Mouse (Mus musculus): ENCODE results near the gene Tmem9b. TPM values are rescaled to one million over a fixed set of nuclear protein-coding genes. Genes with fewer than 3 reads are reported as not detected.

Tmem9b gene
- polyA plus RNA-seq, 1 experiment from 2014 or later, result 115 TPM

DNA sequence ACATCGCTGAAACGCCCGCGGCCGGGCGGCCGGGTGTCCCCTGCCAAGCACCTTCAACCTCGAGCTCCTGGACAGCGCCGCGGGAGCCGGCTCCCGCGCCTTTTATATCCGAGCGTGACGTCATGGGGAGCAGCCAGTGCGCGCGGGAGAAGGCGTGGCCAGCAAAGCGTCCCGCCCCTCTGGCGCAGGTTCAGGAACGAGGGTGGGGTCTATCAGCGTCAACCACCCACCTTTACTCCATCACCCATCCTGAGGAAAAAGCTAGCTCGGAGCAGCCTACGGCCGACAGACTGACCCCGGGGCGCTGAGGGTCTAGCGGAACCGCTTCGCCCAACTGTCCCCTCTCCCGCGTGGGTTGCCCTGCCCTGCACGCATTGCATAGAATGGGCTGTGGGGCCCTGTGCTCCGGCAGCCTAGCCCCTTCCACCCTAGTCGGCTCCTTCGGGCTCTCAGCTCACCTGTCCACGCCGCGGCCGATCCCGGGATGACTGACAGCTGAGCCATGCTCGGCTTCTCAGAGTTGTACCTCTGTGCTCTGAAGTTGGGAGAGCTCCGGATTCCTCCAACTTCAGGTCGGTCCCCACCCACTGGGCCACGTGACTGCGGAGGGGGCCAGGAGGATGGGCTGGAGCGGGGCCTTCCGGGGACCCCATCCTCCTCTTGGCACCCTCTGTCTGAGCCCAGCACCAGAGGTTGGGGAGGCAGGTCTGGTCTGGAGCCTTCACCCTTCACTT is 29.0 kb upstream of the Tmem9b start, which contains the start of gene Nrip3:
TSS of gene Nrip3 (minus strand) at position 556 of the 734 bp plus-strand sequence.
- Histone ChIP-seq H3K27ac (ENCODE audit: low read depth, low read length) (no peak within 1 kb of the TSS), H3K4me2 (ENCODE audit: low read length) (peak within 1 kb of the TSS; percentile 97), H3K9me3 (replicated peaks; ENCODE audit: control insufficient read depth, low read length) (no peaks in the 10 kb centered on the region), H3K36me3 (ENCODE audit: control insufficient read depth, insufficient read depth, low read length) (no peaks in the 10 kb centered on the region), H3K9ac (ENCODE audit: low read length) (peak within 1 kb of the TSS; percentile 66), H3K4me1 (ENCODE audit: control insufficient read depth, insufficient read depth, low read length) (peaks cover 4% of the 10 kb centered on the region; the same call in 1 of the 2 replicates), H3K4me3 (ENCODE audit: low read depth, low read length) (peak within 1 kb of the TSS; percentile 53), H3K27me3 (replicated peaks; ENCODE audit: control insufficient read depth, insufficient read depth, low read length) (peaks cover 23% of the 10 kb centered on the region)
- DNase-seq (ENCODE audit: low spot score) (peak; percentile 86), ATAC-seq (peak; percentile 86)
- WGBS, result 1% methylated on average over 52 of the region's 52 CpGs

- Histone ChIP-seq H3K4me2 (ENCODE audit: low read length) (peak overlapping the region; percentile 97), H3K9me3 (replicated peaks; ENCODE audit: control insufficient read depth, low read length) (no peaks in the 10 kb centered on the region), H3K36me3 (ENCODE audit: control insufficient read depth, insufficient read depth, low read length) (no peaks in the 10 kb centered on the region), H3K9ac (ENCODE audit: low read length) (peak overlapping the region; percentile 66), H3K27me3 (replicated peaks; ENCODE audit: control insufficient read depth, insufficient read depth, low read length) (peaks cover 23% of the 10 kb centered on the region), H3K4me3 (ENCODE audit: low read depth, low read length) (peak overlapping the region; percentile 53), H3K27ac (ENCODE audit: low read depth, low read length) (no peak overlapping the region), H3K4me1 (ENCODE audit: control insufficient read depth, insufficient read depth, low read length) (peaks cover 4% of the 10 kb centered on the region; the same call in 1 of the 2 replicates)
- WGBS, result 1% methylated on average over 24 of the region's 24 CpGs
- ATAC-seq, result peak; percentile 45; the same call in 1 of the 2 replicates
- DNase-seq (ENCODE audit: low spot score), result no peak
Observed at GRCm38 (mm10) chr7:109781087-109781469, 28.4 kb upstream of the Tmem9b start.

DNA sequence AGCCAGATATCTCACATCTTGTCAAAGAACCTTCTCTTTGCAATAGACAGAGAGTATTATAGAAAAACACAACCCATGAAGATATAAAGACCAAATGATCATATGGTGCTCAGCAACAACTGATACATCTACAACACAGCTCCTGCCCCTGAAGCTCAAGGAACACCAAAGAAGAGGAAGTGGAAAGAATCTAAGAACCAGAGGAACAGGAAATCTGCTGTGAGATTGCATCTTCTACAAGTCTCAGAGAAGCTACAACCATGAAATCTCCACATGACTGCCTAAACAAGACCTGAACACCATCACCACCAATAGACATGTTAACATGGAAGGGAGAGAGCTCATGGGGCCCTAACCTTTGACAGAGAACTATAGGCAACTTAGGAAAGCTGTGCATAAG is 19.6 kb upstream of the Tmem9b start:
- H3K9me3 ChIP-seq (replicated peaks; ENCODE audit: control insufficient read depth, low read length), result no peaks in the 10 kb centered on the region
- no peak for ATAC-seq
- H3K36me3 ChIP-seq (ENCODE audit: control insufficient read depth, insufficient read depth, low read length), result no peaks in the 10 kb centered on the region
- no peaks in the 10 kb centered on the region for H3K4me1 ChIP-seq (ENCODE audit: control insufficient read depth, insufficient read depth, low read length)
- no peak overlapping the region for H3K27ac ChIP-seq (ENCODE audit: low read depth, low read length)
- H3K4me3 ChIP-seq (ENCODE audit: low read depth, low read length), result no peak overlapping the region
- H3K9ac ChIP-seq (ENCODE audit: low read length), result no peak overlapping the region
- H3K4me2 ChIP-seq (ENCODE audit: low read length), result no peak overlapping the region
- H3K27me3 ChIP-seq (replicated peaks; ENCODE audit: control insufficient read depth, insufficient read depth, low read length), result no peaks in the 10 kb centered on the region
- DNase-seq (ENCODE audit: low spot score), result no peak

- no peak overlapping the region for H3K9ac ChIP-seq (ENCODE audit: low read length)
- no peaks in the 10 kb centered on the region for H3K27me3 ChIP-seq (replicated peaks; ENCODE audit: control insufficient read depth, insufficient read depth, low read length)
- H3K4me3 ChIP-seq (ENCODE audit: low read depth, low read length), result no peak overlapping the region
- WGBS, result 66% methylated on average over 2 of the region's 2 CpGs
- H3K27ac ChIP-seq (ENCODE audit: low read depth, low read length), result no peak overlapping the region
- DNase-seq (ENCODE audit: low spot score) (no peak), ATAC-seq (no peak)
- no peak overlapping the region for H3K4me2 ChIP-seq (ENCODE audit: low read length)
- 0 out of 2 replicates have a peak, but pooled peaks cover 2% of the 10 kb centered on the region for H3K4me1 ChIP-seq (ENCODE audit: control insufficient read depth, insufficient read depth, low read length)
- no peaks in the 10 kb centered on the region for H3K36me3 ChIP-seq (ENCODE audit: control insufficient read depth, insufficient read depth, low read length)
- H3K9me3 ChIP-seq (replicated peaks; ENCODE audit: control insufficient read depth, low read length), result no peaks in the 10 kb centered on the region
Observed at GRCm38 (mm10) chr7:109768699-109769383, 16.2 kb upstream of the Tmem9b start.

- no peak for DNase-seq (ENCODE audit: low spot score)
- Histone ChIP-seq H3K27me3 (replicated peaks; ENCODE audit: control insufficient read depth, insufficient read depth, low read length) (no peaks in the 10 kb centered on the region), H3K9me3 (replicated peaks; ENCODE audit: control insufficient read depth, low read length) (no peaks in the 10 kb centered on the region), H3K4me2 (ENCODE audit: low read length) (no peak overlapping the region), H3K4me1 (ENCODE audit: control insufficient read depth, insufficient read depth, low read length) (0 out of 2 replicates have a peak, but pooled peaks cover 4% of the 10 kb centered on the region), H3K4me3 (ENCODE audit: low read depth, low read length) (no peak overlapping the region), H3K27ac (ENCODE audit: low read depth, low read length) (no peak overlapping the region), H3K9ac (ENCODE audit: low read length) (no peak overlapping the region), H3K36me3 (ENCODE audit: control insufficient read depth, insufficient read depth, low read length) (no peaks in the 10 kb centered on the region)
- no peak for ATAC-seq
- WGBS, result 83% methylated on average over 7 of the region's 7 CpGs
Observed at GRCm38 (mm10) chr7:109767575-109768350, 15.1 kb upstream of the Tmem9b start.

DNA sequence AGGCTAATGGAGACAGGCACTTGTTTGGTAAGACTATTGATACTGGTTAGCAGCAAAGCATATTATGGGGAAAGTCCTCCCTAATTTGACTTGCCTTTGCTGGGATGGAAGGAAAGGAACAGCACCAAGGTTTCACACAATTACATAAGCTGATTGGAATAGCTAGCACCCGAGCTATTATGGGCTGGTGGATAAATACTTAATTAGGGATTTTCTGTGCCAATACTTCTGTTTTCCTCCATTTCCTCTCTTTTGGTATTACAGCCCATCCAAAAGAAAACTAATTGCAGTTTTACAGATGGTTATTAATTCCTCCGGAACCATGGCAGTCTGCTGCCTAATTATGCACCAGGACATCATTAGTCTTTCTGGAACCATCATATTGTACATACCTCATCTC is 11.3 kb upstream of the Tmem9b start:
- Histone ChIP-seq H3K36me3 (ENCODE audit: control insufficient read depth, insufficient read depth, low read length) (no peaks in the 10 kb centered on the region), H3K27ac (ENCODE audit: low read depth, low read length) (no peak overlapping the region), H3K9ac (ENCODE audit: low read length) (no peak overlapping the region), H3K9me3 (replicated peaks; ENCODE audit: control insufficient read depth, low read length) (no peaks in the 10 kb centered on the region), H3K4me1 (ENCODE audit: control insufficient read depth, insufficient read depth, low read length) (0 out of 2 replicates have a peak, but pooled peaks cover 4% of the 10 kb centered on the region), H3K27me3 (replicated peaks; ENCODE audit: control insufficient read depth, insufficient read depth, low read length) (no peaks in the 10 kb centered on the region), H3K4me2 (ENCODE audit: low read length) (no peak overlapping the region), H3K4me3 (ENCODE audit: low read depth, low read length) (no peak overlapping the region)
- WGBS, result 14% methylated on average over 2 of the region's 2 CpGs
- DNase-seq (ENCODE audit: low spot score) (peak; percentile 71), ATAC-seq (peak; percentile 37)

GRCm38 (mm10) chr7:109756291-109756690 is 3.6 kb upstream of the Tmem9b start:
- H3K27me3 ChIP-seq (replicated peaks; ENCODE audit: control insufficient read depth, insufficient read depth, low read length), result no peaks in the 10 kb centered on the region
- peaks cover 5% of the 10 kb centered on the region; the same call in 1 of the 2 replicates for H3K4me1 ChIP-seq (ENCODE audit: control insufficient read depth, insufficient read depth, low read length)
- no peaks in the 10 kb centered on the region for H3K36me3 ChIP-seq (ENCODE audit: control insufficient read depth, insufficient read depth, low read length)
- no peak for DNase-seq (ENCODE audit: low spot score)
- no peak overlapping the region for H3K9ac ChIP-seq (ENCODE audit: low read length)
- WGBS, result 95% methylated on average over 3 of the region's 3 CpGs
- no peak for ATAC-seq
- no peak overlapping the region for H3K27ac ChIP-seq (ENCODE audit: low read depth, low read length)
- H3K9me3 ChIP-seq (replicated peaks; ENCODE audit: control insufficient read depth, low read length), result no peaks in the 10 kb centered on the region
- H3K4me3 ChIP-seq (ENCODE audit: low read depth, low read length), result no peak overlapping the region
- no peak overlapping the region for H3K4me2 ChIP-seq (ENCODE audit: low read length)

GRCm38 (mm10) chr7:109754034-109754433 is 1.4 kb upstream of the Tmem9b start:
- Histone ChIP-seq H3K4me2 (ENCODE audit: low read length) (no peak overlapping the region), H3K4me1 (ENCODE audit: control insufficient read depth, insufficient read depth, low read length) (peaks cover 5% of the 10 kb centered on the region; the same call in 1 of the 2 replicates), H3K36me3 (ENCODE audit: control insufficient read depth, insufficient read depth, low read length) (no peaks in the 10 kb centered on the region), H3K27me3 (replicated peaks; ENCODE audit: control insufficient read depth, insufficient read depth, low read length) (no peaks in the 10 kb centered on the region), H3K9ac (ENCODE audit: low read length) (no peak overlapping the region), H3K4me3 (ENCODE audit: low read depth, low read length) (no peak overlapping the region), H3K27ac (ENCODE audit: low read depth, low read length) (no peak overlapping the region), H3K9me3 (replicated peaks; ENCODE audit: control insufficient read depth, low read length) (no peaks in the 10 kb centered on the region)
- WGBS, result 91% methylated on average over 8 of the region's 8 CpGs
- DNase-seq (ENCODE audit: low spot score) (no peak), ATAC-seq (no peak)

Measured in forebrain, embryonic 14.5 days (tissue).